Mouse (Mus musculus) fibroblast of lung, adult 2 months (primary cell): ENCODE measurements around the gene Kit.

Source experiments
- DNase-seq: peaks from one replicate; pipeline ENCODE4 v3.0.0-alpha.2; 2011; ENCODE audit warnings: low read depth

Gene Kit

DNA sequence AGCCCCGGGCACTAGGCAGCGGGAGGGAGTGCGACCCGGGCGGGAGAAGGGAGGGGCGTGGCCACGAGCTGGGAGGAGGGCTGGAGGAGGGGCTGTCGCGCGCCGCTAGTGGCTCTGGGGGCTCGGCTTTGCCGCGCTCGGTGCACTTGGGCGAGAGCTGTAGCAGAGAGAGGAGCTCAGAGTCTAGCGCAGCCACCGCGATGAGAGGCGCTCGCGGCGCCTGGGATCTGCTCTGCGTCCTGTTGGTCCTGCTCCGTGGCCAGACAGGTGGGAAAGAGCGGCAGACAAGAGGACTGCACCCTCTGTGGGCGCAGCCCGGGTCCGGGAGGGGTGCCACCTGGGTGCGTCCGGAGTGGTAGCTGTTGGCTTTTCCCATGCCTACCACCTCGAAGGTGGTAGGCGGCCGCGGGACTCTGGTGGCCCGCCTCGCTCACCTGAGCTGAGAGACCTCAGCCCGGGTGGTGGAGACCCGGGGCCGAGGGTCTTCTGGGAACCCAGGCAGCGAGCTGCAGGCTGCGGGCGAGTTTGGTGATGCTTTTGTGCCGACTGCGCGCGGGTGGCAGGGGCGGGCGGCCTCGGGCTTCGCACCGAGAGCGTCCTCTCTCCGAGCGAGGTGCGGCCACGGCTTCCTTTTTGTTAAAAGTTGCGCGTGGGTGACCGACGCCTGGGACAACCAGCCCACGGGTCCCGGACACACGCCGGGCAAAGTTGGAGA lies at the start of gene Kit:
Kit (plus strand) TSS at position 65 of the 715 bp plus-strand sequence.
- no peak for DNase-seq

GRCm38 (mm10) chr5:75536156-75536555 lies 38.6 kb upstream of the Kit start:
- DNase-seq: no peak

- DNase-seq: no peak
Observed at GRCm38 (mm10) chr5:75537717-75538116, 37.0 kb upstream of the Kit start.

DNA sequence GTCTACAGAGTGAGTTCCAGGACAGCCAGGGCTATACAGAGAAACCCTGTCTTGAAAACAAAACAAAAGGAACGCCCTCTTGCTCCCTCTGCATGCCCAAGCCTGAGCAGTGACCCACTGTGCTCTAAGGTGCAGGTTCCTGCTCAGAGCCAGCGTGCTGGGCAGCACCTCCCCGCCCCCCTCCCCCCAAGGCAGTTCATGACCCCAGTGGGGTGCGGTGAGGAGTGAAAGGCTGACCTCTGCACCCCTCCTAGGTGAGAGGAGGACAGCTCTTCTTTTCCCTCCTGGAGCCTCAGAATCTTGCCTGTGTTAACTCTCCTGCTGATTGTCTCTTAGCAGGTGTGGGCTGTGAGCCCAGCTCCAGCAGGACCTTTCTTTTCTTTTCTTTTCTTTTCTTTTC lies 36.3 kb upstream of the Kit start:
- no peak for DNase-seq

DNA sequence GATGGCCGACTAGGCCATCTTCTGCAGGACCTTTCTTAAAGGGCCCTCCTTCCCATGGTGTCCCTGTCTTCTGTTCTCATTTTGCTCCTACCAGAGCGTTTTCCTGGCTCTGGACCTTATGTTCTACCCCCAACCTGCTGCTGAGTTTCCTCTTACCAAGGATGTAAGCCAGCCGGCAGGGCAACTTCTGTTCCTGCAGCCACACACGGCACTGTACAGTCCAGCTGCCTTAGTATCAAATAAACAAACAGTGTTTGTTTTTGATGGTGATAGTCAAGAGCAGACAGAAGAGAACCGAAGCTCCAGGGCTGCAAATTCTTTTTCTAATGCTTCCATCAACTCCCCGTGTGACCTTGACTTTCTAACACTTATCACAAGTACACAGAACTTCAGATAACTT lies 35.6 kb upstream of the Kit start:
- DNase-seq: no peak

DNA sequence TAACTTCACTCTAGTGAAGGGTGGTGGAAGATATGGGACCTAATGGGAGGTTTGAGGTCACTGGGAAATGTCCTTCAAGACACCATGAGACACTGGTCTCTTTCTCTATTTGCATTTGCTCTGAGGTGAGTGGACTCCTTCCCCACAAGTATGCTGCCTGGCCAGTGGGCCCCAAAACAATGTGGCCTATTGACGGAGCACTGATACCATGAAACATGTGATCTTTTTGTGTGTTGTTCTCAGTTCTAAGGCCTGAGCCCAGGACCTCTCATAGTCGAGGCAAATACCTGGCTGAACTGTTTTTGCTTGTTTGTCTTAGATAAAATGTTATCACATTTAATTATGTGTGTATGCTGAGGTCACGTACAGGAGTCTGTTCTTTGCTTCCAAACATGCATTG lies 31.0 kb upstream of the Kit start:
- no peak for DNase-seq

GRCm38 (mm10) chr5:75544472-75545264 lies 30.0 kb upstream of the Kit start:
- no peak for DNase-seq

DNA sequence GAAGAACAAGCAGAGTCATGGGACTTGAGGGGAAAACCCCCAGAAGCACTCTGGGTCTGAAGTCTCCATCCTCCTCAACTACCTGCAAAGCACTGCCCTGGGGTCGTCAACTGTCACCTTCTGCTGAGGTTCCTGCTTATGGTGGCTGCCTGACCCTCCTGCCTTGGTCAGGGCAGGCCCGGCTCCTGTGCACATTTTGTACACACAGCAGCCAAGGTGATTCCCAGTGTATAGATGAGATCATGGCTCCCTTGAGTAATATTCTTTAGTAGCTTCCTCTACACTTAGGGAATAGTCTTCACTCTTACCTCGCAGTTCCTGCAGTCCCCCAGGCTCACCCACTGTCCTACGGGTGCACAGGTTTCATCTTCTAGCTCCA lies 29.5 kb upstream of the Kit start:
- DNase-seq: no peak

DNA sequence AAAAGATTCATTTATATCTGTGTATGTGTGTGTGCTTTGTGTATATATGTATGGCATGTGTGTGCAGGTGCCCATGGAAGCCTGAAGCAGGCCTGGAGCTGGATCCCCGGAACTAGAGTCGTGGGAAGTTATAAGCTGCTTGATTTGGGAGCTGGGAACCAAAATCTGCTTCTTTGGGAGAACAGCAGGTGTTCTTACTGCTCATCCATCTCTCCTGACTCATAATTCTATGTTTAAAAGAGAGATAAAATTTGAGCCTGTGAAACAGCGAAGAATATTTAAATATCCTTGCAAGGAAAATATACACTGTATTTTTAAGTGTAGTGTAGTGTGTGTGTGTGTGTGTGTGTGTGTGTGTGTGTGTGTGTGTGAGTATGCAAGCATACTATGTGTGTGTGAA lies 21.7 kb upstream of the Kit start:
- DNase-seq: no peak

- DNase-seq: no peak
Observed at GRCm38 (mm10) chr5:75557636-75558035, 17.1 kb upstream of the Kit start.

DNA sequence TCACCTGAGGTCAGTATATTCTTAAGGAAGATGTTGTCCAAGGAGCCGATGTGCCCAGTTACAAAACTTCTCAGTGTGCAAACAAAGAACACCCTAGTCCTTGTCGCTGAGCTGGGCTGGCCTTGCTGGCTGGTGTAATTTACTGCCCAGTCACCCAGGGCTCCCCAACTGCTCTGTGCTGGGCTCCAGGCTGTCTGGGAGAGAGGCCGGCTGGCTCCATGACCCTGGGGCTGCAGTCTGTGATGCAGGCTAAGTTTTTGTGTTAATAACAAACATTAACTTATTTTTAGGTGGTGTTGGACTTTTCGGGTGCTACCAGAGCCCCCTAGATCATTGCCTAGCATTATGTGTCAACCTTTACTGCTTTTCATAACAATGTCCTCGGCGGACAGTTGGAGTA lies 15.4 kb upstream of the Kit start:
- DNase-seq: no peak

GRCm38 (mm10) chr5:75561231-75561630 lies 13.5 kb upstream of the Kit start:
- DNase-seq: no peak

GRCm38 (mm10) chr5:75574151-75574851 lies 415 bp upstream of the Kit start:
- no peak for DNase-seq

DNA sequence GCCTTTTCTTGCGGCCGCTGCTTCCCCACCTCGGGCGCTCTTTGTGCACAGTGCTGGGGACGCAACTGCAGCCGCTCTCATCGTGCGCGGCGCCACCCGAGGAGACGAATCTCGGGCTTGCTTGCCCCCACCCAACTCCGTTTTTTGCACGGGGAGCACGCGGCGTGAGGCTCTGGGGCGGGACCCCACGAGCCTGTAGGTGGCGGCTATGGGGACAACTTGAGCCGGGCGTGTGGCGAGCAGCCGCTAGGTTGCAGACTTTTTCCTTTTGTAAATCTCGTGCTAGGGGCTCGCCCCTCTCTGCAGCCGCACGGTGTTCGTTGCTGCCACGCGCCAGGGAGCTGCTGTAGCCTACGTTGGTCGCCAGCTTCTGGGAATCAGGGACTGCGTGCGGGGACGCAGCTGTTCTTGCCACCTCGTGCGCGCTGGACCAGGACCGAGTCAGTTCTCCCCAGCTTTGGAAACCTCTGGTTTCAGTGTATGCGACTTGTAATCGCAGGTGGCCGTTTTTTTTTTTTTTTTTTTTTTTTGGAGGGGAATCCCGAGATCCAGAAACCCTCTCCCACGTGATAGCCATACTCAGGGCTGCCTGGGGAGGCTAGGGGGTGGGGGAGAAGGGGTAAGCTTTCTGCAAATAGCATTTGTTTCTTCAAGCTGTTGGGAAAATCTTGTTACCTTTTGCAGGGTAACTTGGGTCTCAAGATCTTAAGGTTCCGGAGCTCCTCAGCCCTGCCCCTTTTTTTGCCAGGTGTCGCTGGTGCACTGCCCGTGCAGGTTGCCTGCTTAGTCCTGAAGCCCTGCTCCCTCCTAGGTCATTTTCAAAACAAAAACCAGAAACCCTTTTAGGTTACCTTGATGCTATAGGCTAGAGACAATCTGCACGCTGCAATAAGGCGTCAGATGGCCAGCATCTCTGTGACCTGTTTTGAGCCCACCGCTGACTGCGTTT lies 1.1 kb downstream of the Kit start:
- no peak for DNase-seq

- no peak for DNase-seq
Observed at GRCm38 (mm10) chr5:75576741-75577140, 2.0 kb downstream of the Kit start.

DNA sequence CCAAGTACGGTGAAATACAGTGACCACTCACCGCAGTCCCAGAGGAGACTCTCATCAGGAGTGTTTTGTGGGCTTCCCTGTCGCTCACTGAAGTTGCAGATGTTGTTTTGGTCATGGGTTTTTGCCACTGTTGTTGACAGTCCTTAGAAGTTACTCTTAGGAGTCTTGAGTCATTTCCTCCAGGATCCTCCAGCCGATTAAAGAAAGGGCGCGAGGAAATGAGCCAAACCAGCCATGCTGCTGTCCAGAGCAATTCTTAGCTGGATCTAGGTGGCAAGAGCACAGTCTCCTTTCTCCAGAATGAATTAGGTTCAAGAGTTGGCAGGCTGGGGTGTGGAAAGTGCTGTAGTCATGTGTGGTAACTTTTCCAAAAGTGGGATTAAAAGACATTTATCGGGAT lies 3.4 kb downstream of the Kit start:
- DNase-seq: no peak

DNA sequence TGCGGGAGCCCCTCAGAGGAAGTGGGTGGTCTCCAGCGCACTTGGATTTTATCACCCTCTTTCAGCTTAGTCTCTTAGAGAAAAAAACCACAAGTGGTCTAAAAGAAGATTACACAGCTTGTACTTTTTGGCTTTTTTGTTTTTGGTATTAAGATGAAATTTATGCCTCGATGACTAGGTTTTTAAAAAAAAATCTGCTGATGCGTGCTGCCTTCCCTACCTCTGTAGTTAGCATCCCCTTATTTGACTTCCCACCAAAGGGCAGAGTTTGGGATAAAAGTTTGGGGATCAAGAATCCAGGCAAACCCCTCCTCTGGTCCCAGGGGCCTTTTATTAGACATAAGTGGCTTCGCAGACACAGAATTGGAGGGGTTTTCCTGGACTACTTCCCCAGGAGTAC lies 4.5 kb downstream of the Kit start:
- no peak for DNase-seq

DNA sequence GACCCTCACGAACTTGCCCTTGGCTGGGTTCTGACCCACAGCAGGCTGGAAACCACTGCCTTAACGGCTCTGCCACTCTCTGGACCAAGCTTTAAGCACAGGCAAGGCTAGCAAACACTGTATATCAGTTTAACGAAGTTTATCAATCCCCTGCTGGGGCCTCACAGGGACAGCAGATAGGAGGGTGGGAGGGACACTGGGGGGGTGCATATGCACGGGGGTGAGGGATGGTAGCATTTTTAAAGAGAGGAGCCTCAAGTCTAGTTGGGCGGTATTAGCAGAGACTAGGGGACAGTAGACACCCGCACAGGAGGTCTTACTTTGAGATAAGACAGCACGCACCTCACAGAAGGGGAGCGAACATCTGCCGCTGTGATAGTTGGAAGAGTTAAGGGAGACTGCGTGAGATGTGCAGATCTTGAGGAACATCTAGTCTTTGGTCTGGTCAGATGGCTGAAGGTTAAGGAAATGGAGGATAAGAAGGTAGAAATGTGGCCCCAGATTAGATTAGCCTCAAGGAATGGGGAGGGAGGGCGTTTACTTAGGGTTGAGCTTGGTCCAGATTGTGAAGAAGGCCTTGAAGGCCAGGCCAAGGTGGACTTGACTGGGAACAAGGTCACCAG lies 5.0 kb downstream of the Kit start:
- DNase-seq: no peak

GRCm38 (mm10) chr5:75581926-75582325 lies 7.2 kb downstream of the Kit start:
- no peak for DNase-seq

- no peak for DNase-seq
Observed at GRCm38 (mm10) chr5:75587781-75588180, 13.1 kb downstream of the Kit start.

- no peak for DNase-seq
Observed at GRCm38 (mm10) chr5:75589552-75590346, 15.0 kb downstream of the Kit start.
